Mouse (Mus musculus): Measurements from ENCODE around the gene Mettl7a2. TPM values are rescaled to one million over a fixed set of nuclear protein-coding genes. Genes with fewer than 3 reads are reported as not detected.
A peak's percentile ranks its signal among the peaks of the same experiment; 100 is the strongest.
"Not testable (repeated sequence)": the region's sequence is repeated elsewhere in the genome, so short reads cannot be mapped to it uniquely, and the experiment has no call there.

Gene Mettl7a2
- 1 to 10 TPM; 1.1 to 1.2 TPM for total RNA-seq (2021)

GRCm38 (mm10) chr15:100352711-100353250 lies at the start of gene Mettl7a2, which contains the start of gene Methig1:
Gene Mettl7a2, plus strand, starts transcription at chr15:100353200.
Gene Methig1, plus strand, starts transcription at chr15:100353149.
- intact Hi-C loops (cut with DNase I), result no loop called here
- DNase-seq (ENCODE audit: low spot score), result no peak

GRCm38 (mm10) chr15:100303428-100304018 lies 49.5 kb upstream of the Mettl7a2 start:
- intact Hi-C loops (cut with DNase I), result no loop called here
- no peak for DNase-seq (ENCODE audit: low spot score)

DNA sequence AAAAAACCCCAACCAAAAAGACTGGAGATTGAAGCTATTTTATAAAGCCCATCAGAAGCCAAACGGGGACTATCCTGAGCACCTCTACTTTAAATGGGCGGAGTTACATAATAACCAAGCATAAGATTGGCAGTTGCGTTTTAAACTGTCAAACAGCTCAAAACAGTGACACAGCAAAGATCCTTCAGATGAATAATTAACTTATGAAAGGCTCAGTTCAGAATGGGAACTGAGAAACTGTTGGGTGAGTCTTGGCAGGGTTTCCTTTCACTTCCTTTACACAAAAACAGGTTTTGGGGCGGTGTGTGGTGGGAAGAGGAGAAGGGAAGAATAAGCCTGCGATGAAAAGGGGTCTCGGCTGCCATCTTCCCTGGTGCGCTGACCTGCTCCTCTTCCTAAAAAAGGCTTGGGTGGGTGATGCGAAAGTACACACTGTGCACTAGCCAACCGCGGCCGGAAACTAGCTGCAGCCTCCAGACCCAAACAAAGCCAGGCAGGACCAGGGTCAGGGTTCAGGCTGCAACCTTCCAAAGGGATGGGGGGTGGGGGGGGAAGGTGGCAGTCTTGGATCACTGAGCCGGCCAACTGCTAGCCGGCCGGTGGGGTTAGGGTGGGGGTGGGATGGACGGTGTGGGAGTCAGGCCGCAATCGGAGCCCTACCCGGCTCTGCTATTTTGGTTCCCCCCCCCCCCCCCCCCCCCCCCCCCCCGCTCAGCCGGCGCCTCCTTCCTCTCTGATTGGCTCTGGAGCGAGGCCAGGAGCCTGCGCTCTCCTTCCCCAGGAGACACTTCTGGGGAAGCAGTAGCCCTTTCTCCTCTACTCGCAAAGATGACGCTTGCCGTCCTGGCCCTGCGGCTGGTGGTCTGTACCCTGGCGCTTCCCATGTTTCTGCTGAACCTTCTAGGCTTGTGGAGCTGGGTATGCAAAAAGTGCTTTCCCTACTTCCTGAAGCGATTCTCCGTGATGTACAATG lies 48.7 kb upstream of the Mettl7a2 start, which contains the start of gene Mettl7a1:
Gene Mettl7a1, plus strand, starts transcription at position 122 of the 973 bp plus-strand sequence.
- intact Hi-C loops (cut with DNase I), result no loop called here
- peak; percentile 67 for DNase-seq (ENCODE audit: low spot score)

DNA sequence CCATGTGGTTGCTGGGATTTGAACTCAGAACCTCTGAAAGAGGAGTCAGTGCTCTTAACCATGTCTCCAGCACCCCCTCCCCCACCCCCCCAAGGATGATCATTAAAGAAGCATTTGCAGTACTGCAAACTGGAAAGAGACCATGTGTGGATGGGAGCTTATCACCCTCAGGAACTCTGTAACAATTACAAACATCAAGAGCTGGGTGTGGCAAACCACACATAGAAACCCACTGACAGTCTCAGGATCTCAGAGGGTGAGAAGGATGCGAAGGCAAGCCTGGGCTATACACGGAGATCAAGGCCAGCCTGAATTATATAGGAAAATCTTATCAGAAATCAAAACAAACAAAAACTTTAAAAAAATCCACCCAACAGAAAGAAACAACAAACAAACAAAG lies 46.8 kb upstream of the Mettl7a2 start:
- no peak for DNase-seq (ENCODE audit: low spot score)
- intact Hi-C loops (cut with DNase I), result no loop called here

DNA sequence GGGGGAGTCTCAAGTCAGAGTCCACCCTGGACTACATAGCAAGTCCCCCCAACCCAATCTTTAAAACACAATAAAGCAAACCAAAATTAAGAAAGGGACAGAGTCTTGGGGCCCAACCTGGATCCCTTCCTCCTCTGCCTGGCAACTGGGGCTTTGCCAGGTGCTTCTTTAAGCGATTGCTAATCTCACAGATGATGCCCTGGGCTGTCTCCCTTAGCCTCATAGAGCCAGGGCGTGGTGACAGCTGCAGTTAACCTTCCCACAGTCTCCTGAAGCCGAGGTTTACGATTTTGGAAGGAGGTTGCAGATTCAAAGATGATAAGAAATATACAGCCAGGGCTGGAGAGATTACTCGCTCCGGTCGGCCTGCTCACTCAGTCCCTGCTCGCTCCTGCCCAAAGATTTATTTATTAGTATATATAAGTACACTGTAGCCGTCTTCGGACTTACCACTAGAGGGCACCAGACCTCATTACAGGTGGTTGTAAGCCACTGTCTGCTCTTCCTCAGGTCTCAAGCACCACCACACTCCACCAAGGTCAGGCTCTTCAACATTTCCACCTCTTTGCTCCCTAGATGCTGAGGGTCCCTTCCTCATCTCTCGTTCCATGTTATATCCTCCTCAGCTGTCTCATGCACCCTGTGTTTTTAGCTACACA lies 45.4 kb upstream of the Mettl7a2 start:
- intact Hi-C loops (cut with DNase I); DNase-seq (ENCODE audit: low spot score): not testable (repeated sequence)

- no peak for DNase-seq (ENCODE audit: low spot score)
- intact Hi-C loops (cut with DNase I), result loop anchor here (10.0 kb wide), 1 partner anchor 62 kb away; no protein-coding TSS in a partner anchor
Observed at GRCm38 (mm10) chr15:100312346-100312745, 40.7 kb upstream of the Mettl7a2 start.

DNA sequence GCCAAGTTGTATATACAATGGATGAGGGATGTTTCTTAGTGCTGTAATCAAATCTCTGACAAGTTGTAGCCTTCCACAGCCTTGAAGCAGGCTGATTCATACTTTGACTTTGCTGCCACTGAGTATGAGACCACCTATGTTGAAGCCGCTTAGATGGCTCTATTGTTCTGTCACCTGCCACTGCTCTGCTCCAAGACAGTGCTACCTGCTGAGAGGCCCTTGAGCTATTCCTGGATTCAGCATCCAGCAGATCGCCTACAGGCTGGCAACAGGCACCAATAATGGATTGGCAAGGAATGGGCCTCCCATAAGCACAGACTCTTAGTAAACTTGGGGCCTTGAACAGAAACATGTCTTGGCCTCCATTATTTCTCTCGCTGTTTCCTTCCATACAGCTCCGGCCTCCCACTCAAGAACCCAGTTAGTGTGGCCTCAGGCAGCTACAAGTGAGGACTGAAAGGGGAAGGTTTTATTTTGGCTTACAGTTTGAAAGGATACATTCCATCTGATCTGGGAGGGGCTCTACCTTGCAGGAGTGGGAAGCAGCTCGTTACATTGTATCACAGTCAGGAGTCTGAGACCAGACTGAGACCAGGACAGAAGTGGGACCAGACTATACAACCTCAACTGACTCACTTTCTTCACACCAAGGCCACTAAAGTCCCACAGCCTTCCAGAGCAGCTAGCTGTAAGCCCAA lies 38.4 kb upstream of the Mettl7a2 start:
- intact Hi-C loops (cut with DNase I), result loop anchor here (10.0 kb wide), 1 partner anchor 60 kb away; no protein-coding TSS in a partner anchor
- DNase-seq (ENCODE audit: low spot score), result no peak

DNA sequence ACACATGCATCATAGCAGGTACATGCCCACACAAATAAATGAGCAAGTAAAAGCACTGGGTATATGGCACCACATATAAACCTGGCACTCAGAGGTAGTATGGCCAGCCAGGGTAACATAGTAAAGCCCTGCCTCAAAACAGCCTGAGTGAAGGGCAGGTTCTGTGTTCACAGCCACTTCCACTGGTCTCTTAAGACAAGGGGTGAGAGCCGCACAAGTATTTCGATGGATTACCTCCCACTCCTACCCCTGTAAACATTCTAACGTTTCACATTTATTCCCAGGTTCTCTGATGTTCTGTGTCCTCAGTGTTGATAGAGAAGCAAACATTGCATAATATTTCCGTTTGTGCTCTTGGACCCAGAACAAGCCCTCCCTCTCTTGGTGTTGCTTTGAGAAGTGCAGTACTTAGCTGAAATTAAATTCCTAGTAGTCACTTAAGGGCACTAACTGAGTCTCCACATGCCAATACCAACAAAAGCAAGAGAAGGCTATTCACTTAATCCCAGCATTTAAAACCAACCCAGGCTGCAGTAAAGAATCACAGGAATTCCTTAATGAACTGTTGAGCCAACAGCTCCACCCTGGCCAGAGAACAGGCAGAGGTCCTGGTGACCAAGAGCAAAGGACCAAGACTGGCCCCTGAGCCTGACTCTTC lies 34.9 kb upstream of the Mettl7a2 start:
- intact Hi-C loops (cut with DNase I), result loop anchor here (10.0 kb wide), 1 partner anchor 57 kb away; no protein-coding TSS in a partner anchor
- DNase-seq (ENCODE audit: low spot score), result not testable (repeated sequence)

GRCm38 (mm10) chr15:100319884-100320283 lies 33.1 kb upstream of the Mettl7a2 start:
- intact Hi-C loops (cut with DNase I), result loop anchor here (5.0 to 10.0 kb wide), 2 partner anchors 53 to 55 kb away; no protein-coding TSS in a partner anchor
- DNase-seq (ENCODE audit: low spot score), result no peak

GRCm38 (mm10) chr15:100320295-100320905 lies 32.6 kb upstream of the Mettl7a2 start:
- DNase-seq (ENCODE audit: low spot score), result no peak
- intact Hi-C loops (cut with DNase I), result loop anchor here (5.0 kb wide), 1 partner anchor 53 kb away; no protein-coding TSS in a partner anchor

GRCm38 (mm10) chr15:100321134-100321533 lies 31.9 kb upstream of the Mettl7a2 start:
- DNase-seq (ENCODE audit: low spot score), result peak; percentile 18
- intact Hi-C loops (cut with DNase I), result loop anchor here (5.0 kb wide), 1 partner anchor 54 kb away; no protein-coding TSS in a partner anchor

DNA sequence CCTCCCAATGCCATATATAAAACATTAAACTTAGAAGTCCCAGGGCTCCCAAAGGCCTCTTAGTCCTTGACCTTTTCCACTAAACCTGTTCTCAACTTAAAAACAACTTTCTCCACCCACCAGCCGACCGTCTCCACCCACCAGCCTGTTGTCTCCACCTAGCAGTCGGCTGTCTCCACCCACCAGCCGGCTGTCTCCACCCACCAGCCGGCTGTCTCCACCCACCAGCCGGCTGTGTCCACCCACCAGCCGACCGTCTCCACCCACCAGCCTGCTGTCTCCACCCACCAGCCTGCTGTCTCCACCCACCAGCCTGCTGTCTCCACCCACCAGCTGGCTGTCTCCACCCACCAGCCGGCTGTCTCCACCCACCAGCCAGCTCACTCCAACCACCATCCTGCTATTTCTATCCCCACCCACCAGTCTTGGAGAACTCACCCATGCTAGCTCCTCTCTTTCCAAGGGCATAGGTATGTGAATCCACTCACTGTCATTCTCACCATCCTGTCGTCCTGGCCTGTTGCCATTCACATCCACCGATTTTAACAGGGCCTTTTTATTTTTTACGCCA lies 28.9 kb upstream of the Mettl7a2 start:
- intact Hi-C loops (cut with DNase I), result loop anchor here (5.0 kb wide), 1 partner anchor 57 kb away; no protein-coding TSS in a partner anchor
- no peak for DNase-seq (ENCODE audit: low spot score)

GRCm38 (mm10) chr15:100325235-100325634 lies 27.8 kb upstream of the Mettl7a2 start:
- intact Hi-C loops (cut with DNase I), result no loop called here
- no peak for DNase-seq (ENCODE audit: low spot score)

DNA sequence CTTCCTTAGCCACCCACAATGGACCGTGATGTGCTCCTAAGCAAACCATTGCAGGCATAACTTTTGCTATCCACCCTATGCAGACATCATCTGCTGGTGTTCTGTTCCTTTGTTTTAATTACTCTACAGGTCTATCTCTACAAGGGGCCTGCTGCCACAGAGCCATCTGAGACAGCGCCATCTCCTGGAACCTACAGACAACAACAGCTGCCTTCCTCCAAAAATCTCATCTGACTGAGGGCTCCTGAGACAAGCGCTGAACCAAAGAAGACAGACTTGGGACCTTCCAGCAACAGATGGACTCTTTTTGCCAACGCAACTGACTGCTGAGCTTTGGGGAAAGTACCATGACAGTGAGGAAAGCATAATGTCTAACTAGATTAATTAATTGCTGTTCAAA lies 24.9 kb upstream of the Mettl7a2 start:
- intact Hi-C loops (cut with DNase I); DNase-seq (ENCODE audit: low spot score): not testable (repeated sequence)

DNA sequence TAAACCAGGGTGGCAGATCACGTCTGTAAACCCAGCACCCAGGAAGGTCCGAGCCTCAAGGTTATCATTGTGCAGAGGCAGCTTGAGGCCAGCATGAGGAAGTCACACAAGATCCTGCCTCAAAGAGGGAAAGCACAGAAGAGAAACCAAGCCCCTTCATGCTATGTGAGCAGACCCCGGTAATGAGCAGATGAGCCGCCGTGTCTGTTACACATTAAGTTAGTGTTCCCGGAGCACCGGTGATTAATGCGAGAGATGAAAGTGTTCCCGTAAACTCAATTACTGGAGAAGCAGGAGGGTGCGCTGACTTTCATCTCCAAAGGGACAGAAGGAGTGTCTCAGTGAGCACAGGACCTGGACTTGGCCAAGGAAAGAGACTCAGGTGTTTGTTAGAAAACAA lies 23.7 kb upstream of the Mettl7a2 start:
- intact Hi-C loops (cut with DNase I); DNase-seq (ENCODE audit: low spot score): not testable (repeated sequence)

DNA sequence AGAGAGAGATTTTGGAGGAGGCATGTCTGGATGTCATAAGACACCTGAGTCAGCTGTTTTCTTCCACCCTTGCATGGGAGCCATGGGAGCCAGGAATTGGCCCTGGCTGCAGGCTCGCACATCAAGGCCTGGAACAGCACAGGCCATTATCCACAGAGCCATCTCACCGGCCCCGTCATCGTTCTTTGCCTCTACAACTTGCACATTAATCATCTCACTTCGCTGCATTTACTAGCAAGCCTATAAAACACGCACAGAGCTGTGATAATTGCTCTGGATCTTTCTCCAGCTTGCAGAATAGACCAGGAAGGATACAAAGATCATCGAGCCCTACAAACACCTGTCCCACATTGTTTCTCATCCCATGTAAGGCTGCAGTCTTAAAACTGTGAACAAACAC lies 22.3 kb upstream of the Mettl7a2 start:
- DNase-seq (ENCODE audit: low spot score), result no peak
- intact Hi-C loops (cut with DNase I), result no loop called here

DNA sequence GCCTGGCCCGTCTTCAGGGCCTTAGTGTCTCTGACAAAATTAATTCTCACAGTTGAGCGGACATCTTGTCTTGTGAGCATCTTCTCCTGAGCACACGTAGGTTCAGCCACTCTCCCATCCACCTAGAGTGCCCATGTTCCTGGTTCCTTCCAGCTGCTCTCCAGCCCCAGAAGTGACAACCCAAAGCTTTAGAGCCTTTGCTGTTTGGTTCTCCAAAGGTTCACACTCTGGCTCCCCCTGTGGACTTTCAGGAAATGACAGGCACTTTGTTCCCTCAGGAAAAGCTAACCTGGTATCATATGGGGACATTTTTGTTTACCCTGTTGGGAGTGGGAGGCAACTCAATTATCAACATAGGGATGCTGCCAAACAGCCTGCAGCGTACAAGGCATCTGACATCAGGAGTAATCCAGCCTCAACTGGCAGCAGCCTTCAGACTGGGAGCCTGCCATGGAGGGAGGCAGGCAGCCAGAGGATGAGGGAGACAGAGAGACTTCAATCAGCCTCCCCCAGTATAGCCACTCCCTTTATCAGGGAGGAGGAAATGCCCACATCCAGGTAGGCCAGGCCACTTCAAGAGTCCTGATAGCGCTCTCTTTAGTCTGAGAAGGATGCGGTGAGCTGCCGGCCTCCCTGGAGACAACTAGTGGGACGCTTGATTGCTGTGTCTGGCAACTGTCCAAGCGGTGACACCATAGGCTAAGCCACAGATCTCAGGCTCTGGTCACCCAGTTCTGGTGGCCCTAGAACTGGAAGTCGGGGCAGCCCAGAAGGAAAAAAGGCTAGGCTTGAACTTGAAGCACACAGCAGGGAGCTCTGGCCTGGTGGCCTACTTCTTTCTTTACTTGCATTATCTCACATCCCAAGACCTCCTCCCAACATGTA lies 20.7 kb upstream of the Mettl7a2 start:
- DNase-seq (ENCODE audit: low spot score); intact Hi-C loops (cut with DNase I): not testable (repeated sequence)
